Mouse (Mus musculus) C2C12 (cell line): ENCODE results near the gene Bcl10.

Experiments
- CEBPB ChIP-seq: IDR thresholded peaks from one replicate; pipeline ENCODE4 v1.6.1; 2011; ENCODE audit warnings: low read depth, mild to moderate bottlenecking, control low read depth, moderate library complexity
- CTCF ChIP-seq: IDR thresholded peaks from one replicate; pipeline ENCODE4 v1.5.1; 2011; ENCODE audit not compliant: control insufficient read depth, insufficient read depth, insufficient read length
- MAX ChIP-seq: IDR thresholded peaks from one replicate; pipeline ENCODE4 v1.6.1; 2011; ENCODE audit warnings: mild to moderate bottlenecking, control low read depth
- MYOD1 ChIP-seq: IDR thresholded peaks from one replicate; pipeline ENCODE4 v1.6.1; 2011; ENCODE audit warnings: low read depth; ENCODE audit not compliant: control insufficient read depth, insufficient read length
- USF1 ChIP-seq: IDR thresholded peaks from one replicate; pipeline ENCODE4 v1.6.1; 2011; ENCODE audit warnings: low read depth, mild to moderate bottlenecking, control low read depth, moderate library complexity

GRCm38 (mm10) chr3:145929525-145930400, 7.2 kb downstream of the Bcl10 start:
- no peak for TF ChIP-seq CTCF
- no peak for TF ChIP-seq MYOD1
- no peak for TF ChIP-seq MAX
- TF ChIP-seq USF1: no peak
- no peak for TF ChIP-seq CEBPB
